Mouse (Mus musculus): ENCODE data around the gene Phlda3. TPM values are rescaled to one million over a fixed set of nuclear protein-coding genes. Genes with fewer than 3 reads are reported as not detected.

Gene Phlda3
- polyA plus RNA-seq, 1 experiment from 2014 or later: 87.5 TPM

- ATAC-seq (ENCODE audit: low FRiP score, low TSS enrichment): peak; percentile 17; the same call in 1 of the 2 replicates
- Histone ChIP-seq H3K4me1 (ENCODE audit: insufficient read depth, low read length) (peaks cover 16% of the 10 kb centered on the region), H3K9me3 (ENCODE audit: low read length) (no peaks in the 10 kb centered on the region), H3K36me3 (ENCODE audit: insufficient read depth, low read length) (no peaks in the 10 kb centered on the region), H3K9ac (replicated peaks; ENCODE audit: low read length) (no peak overlapping the region), H3K4me3 (ENCODE audit: low read length) (no peak overlapping the region), H3K4me2 (replicated peaks; ENCODE audit: low read depth, low read length) (no peak overlapping the region), H3K27me3 (ENCODE audit: insufficient read depth, low read length) (no peaks in the 10 kb centered on the region), H3K27ac (ENCODE audit: low read length) (no peak overlapping the region; the same call in 1 of the 2 replicates)
- 46% methylated on average over 3 of the region's 3 CpGs for WGBS
Observed at GRCm38 (mm10) chr1:135787799-135788198, 21.9 kb downstream of the Phlda3 start.

- Histone ChIP-seq H3K27me3 (ENCODE audit: insufficient read depth, low read length) (no peaks in the 10 kb centered on the region), H3K36me3 (ENCODE audit: insufficient read depth, low read length) (no peaks in the 10 kb centered on the region), H3K4me2 (replicated peaks; ENCODE audit: low read depth, low read length) (peak overlapping the region; percentile 40), H3K4me3 (ENCODE audit: low read length) (peak overlapping the region; percentile 19; the same call in 1 of the 2 replicates), H3K9me3 (ENCODE audit: low read length) (no peaks in the 10 kb centered on the region), H3K9ac (replicated peaks; ENCODE audit: low read length) (no peak overlapping the region), H3K27ac (ENCODE audit: low read length) (peak overlapping the region; percentile 56; the same call in 1 of the 2 replicates), H3K4me1 (ENCODE audit: insufficient read depth, low read length) (peaks cover 19% of the 10 kb centered on the region)
- peak; percentile 32; the same call in 1 of the 2 replicates for ATAC-seq (ENCODE audit: low FRiP score, low TSS enrichment)
- 3% methylated on average over 10 of the region's 10 CpGs for WGBS
Observed at GRCm38 (mm10) chr1:135788708-135789107, 22.8 kb downstream of the Phlda3 start.

GRCm38 (mm10) chr1:135789815-135790214 lies 23.9 kb downstream of the Phlda3 start:
- Histone ChIP-seq H3K9ac (replicated peaks; ENCODE audit: low read length) (no peak overlapping the region), H3K27me3 (ENCODE audit: insufficient read depth, low read length) (no peaks in the 10 kb centered on the region), H3K4me1 (ENCODE audit: insufficient read depth, low read length) (peaks cover 30% of the 10 kb centered on the region), H3K36me3 (ENCODE audit: insufficient read depth, low read length) (no peaks in the 10 kb centered on the region), H3K27ac (ENCODE audit: low read length) (no peak overlapping the region), H3K4me3 (ENCODE audit: low read length) (no peak overlapping the region), H3K4me2 (replicated peaks; ENCODE audit: low read depth, low read length) (no peak overlapping the region), H3K9me3 (ENCODE audit: low read length) (no peaks in the 10 kb centered on the region)
- WGBS: 11% methylated on average over 5 of the region's 5 CpGs
- no peak for ATAC-seq (ENCODE audit: low FRiP score, low TSS enrichment)

GRCm38 (mm10) chr1:135792143-135792939 lies 26.4 kb downstream of the Phlda3 start:
- H3K27ac ChIP-seq (ENCODE audit: low read length): no peak overlapping the region; the same call in 1 of the 2 replicates
- 66% methylated on average over 13 of the region's 13 CpGs for WGBS
- H3K9me3 ChIP-seq (ENCODE audit: low read length): no peaks in the 10 kb centered on the region
- no peak overlapping the region for H3K4me2 ChIP-seq (replicated peaks; ENCODE audit: low read depth, low read length)
- H3K4me3 ChIP-seq (ENCODE audit: low read length): no peak overlapping the region
- H3K4me1 ChIP-seq (ENCODE audit: insufficient read depth, low read length): peaks cover 39% of the 10 kb centered on the region
- no peak for ATAC-seq (ENCODE audit: low FRiP score, low TSS enrichment)
- H3K9ac ChIP-seq (replicated peaks; ENCODE audit: low read length): no peak overlapping the region
- no peaks in the 10 kb centered on the region for H3K36me3 ChIP-seq (ENCODE audit: insufficient read depth, low read length)
- H3K27me3 ChIP-seq (ENCODE audit: insufficient read depth, low read length): no peaks in the 10 kb centered on the region

- no peaks in the 10 kb centered on the region for H3K27me3 ChIP-seq (ENCODE audit: insufficient read depth, low read length)
- peak overlapping the region; percentile 56 for H3K4me2 ChIP-seq (replicated peaks; ENCODE audit: low read depth, low read length)
- ATAC-seq (ENCODE audit: low FRiP score, low TSS enrichment): peak; percentile 77
- peak overlapping the region; percentile 28 for H3K4me3 ChIP-seq (ENCODE audit: low read length)
- H3K9ac ChIP-seq (replicated peaks; ENCODE audit: low read length): peak overlapping the region; percentile 63
- WGBS: 8% methylated on average over 27 of the region's 27 CpGs
- H3K9me3 ChIP-seq (ENCODE audit: low read length): no peaks in the 10 kb centered on the region
- peaks cover 34% of the 10 kb centered on the region for H3K4me1 ChIP-seq (ENCODE audit: insufficient read depth, low read length)
- H3K27ac ChIP-seq (ENCODE audit: low read length): peak overlapping the region; percentile 89
- no peaks in the 10 kb centered on the region for H3K36me3 ChIP-seq (ENCODE audit: insufficient read depth, low read length)
Observed at GRCm38 (mm10) chr1:135793370-135794215, 27.7 kb downstream of the Phlda3 start.

DNA sequence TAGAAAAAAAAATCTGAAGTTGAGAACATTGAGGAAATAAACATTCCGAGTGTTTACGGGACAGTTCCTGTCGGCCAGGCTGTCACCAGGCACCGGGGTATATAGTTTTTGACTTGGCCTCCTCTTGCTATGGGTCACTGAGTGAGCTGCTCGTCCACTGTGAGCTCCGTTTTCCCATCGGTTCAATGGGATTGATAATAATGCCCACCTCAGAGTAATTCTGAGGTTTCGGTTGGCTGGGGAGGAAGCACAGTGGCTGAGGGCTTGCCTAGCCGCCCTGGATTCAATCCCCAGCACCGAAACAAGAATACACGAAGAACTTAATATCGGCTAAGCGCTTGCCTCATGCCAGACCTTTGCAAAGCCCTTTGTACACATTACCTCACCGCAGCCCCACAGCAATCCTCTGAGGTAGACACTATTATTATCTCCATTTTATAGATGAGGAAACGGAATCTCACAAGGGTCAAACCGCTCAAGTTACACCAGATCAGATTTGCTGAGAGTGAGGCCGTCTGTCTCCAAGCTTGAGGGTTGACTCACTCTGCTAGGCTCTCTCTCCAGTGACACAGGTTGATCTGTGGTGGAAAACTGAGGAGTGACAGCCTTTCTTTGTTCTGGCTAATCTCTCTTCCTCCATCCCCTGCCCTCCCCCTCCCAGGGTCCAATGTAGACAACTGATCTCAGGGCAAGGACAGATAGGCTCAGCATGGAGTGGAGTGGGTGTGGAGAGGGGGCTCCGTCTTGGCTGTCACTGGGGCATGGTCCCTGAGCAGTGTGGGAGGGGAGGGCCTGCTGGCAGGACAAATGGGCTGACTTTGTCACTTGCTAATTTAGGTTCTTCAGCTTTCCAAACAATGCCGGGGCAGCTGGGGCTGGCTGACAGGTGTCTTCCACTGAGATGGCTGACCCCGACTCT lies 28.6 kb downstream of the Phlda3 start:
- peak overlapping the region; percentile 63 for H3K9ac ChIP-seq (replicated peaks; ENCODE audit: low read length)
- ATAC-seq (ENCODE audit: low FRiP score, low TSS enrichment): peak; percentile 72

DNA sequence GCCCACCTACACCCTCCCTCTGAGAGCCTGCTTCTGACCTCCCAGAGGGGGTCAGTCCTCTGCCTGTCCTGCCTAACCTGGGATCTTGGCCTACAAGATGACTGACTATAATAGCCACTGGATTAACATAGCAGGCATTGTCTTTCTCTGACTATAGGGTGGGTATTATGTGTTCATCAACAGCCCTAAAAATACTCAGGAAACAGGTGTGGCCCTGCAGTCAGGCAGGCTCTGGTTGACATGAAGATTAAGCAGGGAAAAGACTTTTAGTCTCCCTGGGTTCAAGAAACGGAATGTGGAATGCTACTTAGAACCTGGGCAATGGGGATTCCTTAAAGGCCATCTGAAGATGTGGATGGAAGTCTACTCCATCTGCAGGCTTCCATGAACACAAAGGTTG lies 32.6 kb downstream of the Phlda3 start:
- Histone ChIP-seq H3K27ac (ENCODE audit: low read length) (no peak overlapping the region), H3K4me3 (ENCODE audit: low read length) (no peak overlapping the region), H3K36me3 (ENCODE audit: insufficient read depth, low read length) (no peaks in the 10 kb centered on the region), H3K27me3 (ENCODE audit: insufficient read depth, low read length) (no peaks in the 10 kb centered on the region), H3K4me1 (ENCODE audit: insufficient read depth, low read length) (peaks cover 44% of the 10 kb centered on the region), H3K9ac (replicated peaks; ENCODE audit: low read length) (no peak overlapping the region), H3K9me3 (ENCODE audit: low read length) (no peaks in the 10 kb centered on the region), H3K4me2 (replicated peaks; ENCODE audit: low read depth, low read length) (no peak overlapping the region)
- WGBS: 78% methylated on average over 1 of the region's 1 CpGs
- no peak for ATAC-seq (ENCODE audit: low FRiP score, low TSS enrichment)

More for the DNA sequence above, 28.6 kb downstream of the Phlda3 start:
- Histone ChIP-seq H3K36me3 (ENCODE audit: insufficient read depth, low read length) (no peaks in the 10 kb centered on the region), H3K27ac (ENCODE audit: low read length) (peak overlapping the region; percentile 89), H3K4me1 (ENCODE audit: insufficient read depth, low read length) (peaks cover 35% of the 10 kb centered on the region), H3K27me3 (ENCODE audit: insufficient read depth, low read length) (no peaks in the 10 kb centered on the region), H3K9me3 (ENCODE audit: low read length) (no peaks in the 10 kb centered on the region), H3K4me3 (ENCODE audit: low read length) (peak overlapping the region; percentile 28), H3K4me2 (replicated peaks; ENCODE audit: low read depth, low read length) (peak overlapping the region; percentile 56)
- WGBS: 12% methylated on average over 20 of the region's 20 CpGs

GRCm38 (mm10) chr1:135799109-135799627 lies 33.2 kb downstream of the Phlda3 start:
- ATAC-seq (ENCODE audit: low FRiP score, low TSS enrichment): no peak
- Histone ChIP-seq H3K4me1 (ENCODE audit: insufficient read depth, low read length) (peaks cover 37% of the 10 kb centered on the region), H3K9ac (replicated peaks; ENCODE audit: low read length) (no peak overlapping the region), H3K27ac (ENCODE audit: low read length) (no peak overlapping the region), H3K9me3 (ENCODE audit: low read length) (no peaks in the 10 kb centered on the region), H3K4me3 (ENCODE audit: low read length) (no peak overlapping the region), H3K36me3 (ENCODE audit: insufficient read depth, low read length) (no peaks in the 10 kb centered on the region), H3K4me2 (replicated peaks; ENCODE audit: low read depth, low read length) (no peak overlapping the region), H3K27me3 (ENCODE audit: insufficient read depth, low read length) (no peaks in the 10 kb centered on the region)
- 22% methylated on average over 8 of the region's 8 CpGs for WGBS
